Mouse (Mus musculus): Measurements from ENCODE around the gene Trpc3.
A peak's percentile ranks its signal among the peaks of the same experiment; 100 is the strongest.
"Not testable (repeated sequence)": the region's sequence is repeated elsewhere in the genome, so short reads cannot be mapped to it uniquely, and the experiment has no call there.

Trpc3 gene

DNA sequence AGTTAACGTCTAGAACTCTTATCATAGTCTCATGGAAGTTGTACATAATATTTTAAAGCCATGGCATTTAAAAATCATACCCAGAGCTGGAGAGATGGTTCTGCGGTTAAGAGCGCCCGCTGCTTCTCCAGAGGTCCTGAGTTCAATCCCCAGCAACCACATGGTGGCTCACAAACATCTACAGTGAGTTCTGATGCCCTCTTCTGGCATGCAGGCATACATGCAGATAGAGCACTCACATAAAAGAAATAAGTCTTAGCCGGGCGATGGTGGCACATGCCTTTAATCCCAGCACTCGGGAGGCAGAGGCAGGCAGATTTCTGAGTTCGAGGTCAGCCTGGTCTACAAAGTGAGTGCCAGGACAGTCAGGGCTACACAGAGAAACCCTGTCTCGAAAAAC, 90.2 kb downstream of the Trpc3 start:
- not testable (repeated sequence) for DNase-seq (ENCODE audit: low spot score)

DNA sequence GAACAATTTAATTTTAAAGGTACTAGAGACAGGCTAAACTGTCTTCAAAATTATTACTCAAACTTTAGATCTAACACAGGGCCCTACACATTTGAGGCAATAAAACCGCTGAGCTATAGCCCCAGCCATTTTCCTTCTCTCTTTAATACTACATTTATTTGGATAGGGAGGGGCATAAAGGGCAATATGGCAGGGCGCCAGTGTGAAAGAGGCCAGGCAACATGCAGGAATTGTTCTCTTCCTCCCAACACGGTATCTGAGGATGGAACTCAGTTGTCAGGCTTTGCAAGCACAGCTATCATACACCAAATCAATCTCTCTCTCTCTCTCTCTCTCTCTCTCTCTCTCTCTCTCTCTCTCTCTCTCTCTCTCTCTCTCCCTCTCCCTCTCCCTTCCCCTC, 91.2 kb downstream of the Trpc3 start:
- DNase-seq (ENCODE audit: low spot score), result no peak

DNA sequence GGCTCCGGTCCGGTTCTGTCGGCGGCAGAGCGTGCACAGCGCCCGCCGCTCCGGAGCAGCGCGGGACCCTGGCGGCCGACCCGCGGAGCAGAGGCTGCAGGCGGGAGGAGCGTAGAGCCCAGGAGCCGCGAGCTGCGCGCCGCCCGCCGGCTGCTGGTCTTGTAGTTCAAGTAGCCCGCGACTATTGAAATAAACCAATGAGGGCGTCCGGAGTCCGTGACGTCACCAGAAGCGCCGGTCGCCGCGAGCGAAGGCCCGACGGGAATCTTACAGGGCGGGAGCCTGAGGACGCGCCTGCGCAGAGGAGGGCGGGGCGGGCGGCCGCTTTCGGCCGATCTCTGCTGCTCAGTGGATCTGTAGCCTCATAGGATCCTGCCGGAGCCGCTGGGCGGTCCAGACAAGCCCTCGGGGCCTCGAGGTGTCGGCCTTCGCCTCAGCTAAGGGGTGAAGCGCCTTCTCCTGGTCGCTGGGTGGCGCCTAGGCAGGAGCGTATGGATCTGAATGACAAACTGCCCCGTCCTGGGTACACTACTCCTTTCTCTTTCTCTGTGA, 118.1 kb downstream of the Trpc3 start, which contains the start of gene Ccna2:
Gene Ccna2, minus strand, starts transcription at position 324 of the 552 bp plus-strand sequence.
- DNase-seq (ENCODE audit: low spot score), result peak; percentile 98

DNA sequence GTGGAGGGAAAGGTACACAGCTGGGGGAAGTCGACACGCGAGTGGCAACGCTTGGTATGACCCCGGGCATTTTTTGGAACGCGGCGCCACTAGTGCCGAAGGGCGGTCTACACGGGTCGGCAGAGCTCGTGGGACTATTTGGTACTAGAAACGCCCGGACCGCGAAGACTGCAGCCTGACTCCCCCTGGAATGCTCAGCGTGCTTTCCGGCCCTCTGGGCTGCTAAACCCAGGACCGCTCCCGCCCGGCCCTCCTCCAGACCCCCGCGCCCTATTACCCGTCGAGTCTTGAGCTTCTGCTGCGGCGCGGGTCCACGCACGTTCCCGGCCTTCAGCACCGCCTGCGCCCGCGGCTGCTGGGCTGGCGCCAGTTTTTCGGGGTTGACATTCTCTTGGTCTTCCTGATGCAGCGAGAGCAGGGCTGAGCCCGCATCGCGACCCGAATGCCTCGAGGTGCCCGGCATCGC, 118.6 kb downstream of the Trpc3 start:
- peak; percentile 74 for DNase-seq (ENCODE audit: low spot score)
